Mouse (Mus musculus) E14TG2a.4 (cell line): ENCODE measurements at regions not wholly inside any gene's neighbourhood (a gene's known extent, or its start where the extent isn't known, plus 50 kb on each side); places are given as distances from the start of the nearest gene placed in this dataset.

Experiments
- H3K27me3 ChIP-seq: 2 replicates; pipeline ENCODE4 v1.6.1; 2014; ENCODE audit warnings: low read length, control low read depth; ENCODE audit not compliant: insufficient read depth
- H3K36me3 ChIP-seq: 2 replicates; pipeline ENCODE4 v1.6.1; 2014; ENCODE audit warnings: low read length, control low read depth; ENCODE audit not compliant: insufficient read depth
- H3K4me1 ChIP-seq: replicated peaks from 2 replicates; pipeline ENCODE4 v1.6.1; 2014; ENCODE audit warnings: low read depth, low read length, control low read depth
- H3K4me3 ChIP-seq: replicated peaks from 2 replicates; pipeline ENCODE4 v1.5.1; 2014; ENCODE audit warnings: mild to moderate bottlenecking, low read length
- H3K9me3 ChIP-seq: 2 replicates; pipeline ENCODE4 v1.6.1; 2014; ENCODE audit warnings: low read length, control low read depth
- CTCF ChIP-seq: conservative IDR thresholded peaks from 2 replicates; pipeline ENCODE4 v1.5.1; 2014; ENCODE audit warnings: low read length
- NANOG ChIP-seq: IDR thresholded peaks from 2 replicates; pipeline ENCODE4 v1.6.1; 2014; ENCODE audit warnings: borderline replicate concordance, low read length, mixed read lengths
- POU5F1 ChIP-seq: IDR thresholded peaks from 2 replicates; pipeline ENCODE4 v1.6.1; 2014; ENCODE audit warnings: low read length, borderline replicate concordance

DNA sequence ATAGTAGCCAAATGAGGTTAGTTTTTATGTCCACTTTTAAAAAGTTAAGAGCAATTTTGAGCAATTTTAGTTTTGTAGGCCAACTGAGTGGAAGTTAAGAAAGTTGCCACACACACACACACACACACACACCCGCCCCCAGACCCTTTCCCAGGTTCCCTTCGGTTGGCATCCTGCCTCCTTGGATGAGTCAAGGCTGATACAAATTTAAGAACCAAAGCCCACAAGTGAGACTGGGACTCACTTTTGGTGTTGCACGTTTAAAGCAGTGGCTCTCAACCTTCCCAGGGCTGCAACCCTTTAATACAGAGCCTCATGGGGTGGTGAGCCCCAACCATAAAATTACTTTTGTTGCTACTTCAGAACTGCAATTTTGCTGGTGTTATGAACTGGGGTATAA lies 70.4 kb downstream of the Tmem30b start:
- no peaks in the 10 kb centered on the region for H3K36me3 ChIP-seq
- H3K4me1 ChIP-seq = peaks cover 6% of the 10 kb centered on the region
- no peaks in the 10 kb centered on the region for H3K9me3 ChIP-seq
- H3K4me3 ChIP-seq = no peak overlapping the region
- peaks cover 24% of the 10 kb centered on the region for H3K27me3 ChIP-seq
- TF ChIP-seq NANOG = no peak
- no peak for TF ChIP-seq POU5F1
- TF ChIP-seq CTCF = no peak

DNA sequence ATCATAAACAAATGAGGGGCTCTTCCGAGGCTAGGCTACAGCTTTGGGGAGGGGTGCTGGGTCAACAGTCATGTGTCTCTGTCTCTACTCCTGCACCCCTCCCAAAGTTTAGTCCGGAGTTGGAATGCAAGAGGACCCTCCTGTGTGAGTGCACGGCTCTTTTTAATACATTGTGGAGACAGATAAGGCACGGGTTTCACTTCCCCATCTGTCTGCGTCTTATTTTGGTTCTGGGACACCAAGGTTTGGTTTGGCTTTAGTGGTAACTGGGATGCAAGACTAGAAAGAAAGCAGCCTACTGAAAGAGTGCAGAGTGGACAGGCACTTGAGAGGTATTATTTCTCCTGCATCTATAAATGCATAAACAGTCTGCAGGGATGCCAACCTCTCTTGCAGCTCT lies 71.2 kb downstream of the Tmem30b start:
- Histone ChIP-seq H3K4me1 (peaks cover 6% of the 10 kb centered on the region), H3K36me3 (no peaks in the 10 kb centered on the region), H3K27me3 (peaks cover 23% of the 10 kb centered on the region), H3K4me3 (no peak overlapping the region), H3K9me3 (no peaks in the 10 kb centered on the region)
- TF ChIP-seq POU5F1 (no peak), NANOG (no peak), CTCF (no peak)

DNA sequence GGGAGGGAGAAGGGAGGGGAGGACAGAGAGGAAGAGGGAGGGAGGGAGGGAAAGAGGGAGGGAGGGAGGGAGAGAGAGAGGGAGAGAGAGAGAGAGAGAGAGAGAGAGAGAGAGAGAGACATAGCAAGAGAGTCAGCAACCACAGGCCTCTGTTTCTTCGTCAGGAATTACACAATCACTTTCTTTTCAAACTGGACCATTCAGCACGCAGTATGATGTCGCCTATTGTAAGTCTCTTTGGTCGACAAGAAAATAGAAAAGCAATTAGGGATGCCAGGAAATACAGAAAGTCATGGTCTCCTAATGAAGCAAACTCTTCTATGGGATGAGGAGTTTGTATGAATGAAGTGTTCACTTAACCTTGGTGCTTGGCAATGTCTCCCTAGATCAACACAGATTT lies 73.1 kb downstream of the Tmem30b start:
- no peaks in the 10 kb centered on the region for H3K36me3 ChIP-seq
- TF ChIP-seq POU5F1 (no peak), CTCF (no peak), NANOG (no peak)
- peaks cover 9% of the 10 kb centered on the region for H3K27me3 ChIP-seq
- H3K9me3 ChIP-seq = no peaks in the 10 kb centered on the region
- peaks cover 6% of the 10 kb centered on the region for H3K4me1 ChIP-seq
- H3K4me3 ChIP-seq = no peak overlapping the region

DNA sequence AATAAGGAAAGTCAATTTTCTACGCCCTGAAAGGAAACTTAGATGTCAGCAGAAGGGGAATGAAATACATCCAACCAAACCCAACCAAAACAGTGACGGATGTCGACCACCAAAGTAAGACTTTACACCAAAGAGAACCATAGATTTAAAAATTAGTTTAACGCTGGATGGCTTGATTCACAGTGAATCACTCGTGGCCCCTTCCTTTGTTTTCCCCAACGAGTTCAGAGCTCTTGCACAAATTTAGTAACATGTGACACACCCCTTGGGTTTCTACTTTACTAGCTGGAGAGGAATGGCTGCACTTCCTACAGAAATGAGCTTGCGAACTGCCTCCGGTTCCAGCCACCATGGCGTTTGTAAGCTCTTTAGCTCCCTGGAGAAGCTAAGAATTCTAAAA lies 74.2 kb downstream of the Tmem30b start:
- H3K4me3 ChIP-seq = no peak overlapping the region
- peaks cover 6% of the 10 kb centered on the region for H3K4me1 ChIP-seq
- no peaks in the 10 kb centered on the region for H3K9me3 ChIP-seq
- peaks cover 4% of the 10 kb centered on the region; the same call in 1 of the 2 replicates for H3K27me3 ChIP-seq
- H3K36me3 ChIP-seq = no peaks in the 10 kb centered on the region
- TF ChIP-seq NANOG = no peak
- TF ChIP-seq POU5F1 = no peak
- TF ChIP-seq CTCF = no peak

DNA sequence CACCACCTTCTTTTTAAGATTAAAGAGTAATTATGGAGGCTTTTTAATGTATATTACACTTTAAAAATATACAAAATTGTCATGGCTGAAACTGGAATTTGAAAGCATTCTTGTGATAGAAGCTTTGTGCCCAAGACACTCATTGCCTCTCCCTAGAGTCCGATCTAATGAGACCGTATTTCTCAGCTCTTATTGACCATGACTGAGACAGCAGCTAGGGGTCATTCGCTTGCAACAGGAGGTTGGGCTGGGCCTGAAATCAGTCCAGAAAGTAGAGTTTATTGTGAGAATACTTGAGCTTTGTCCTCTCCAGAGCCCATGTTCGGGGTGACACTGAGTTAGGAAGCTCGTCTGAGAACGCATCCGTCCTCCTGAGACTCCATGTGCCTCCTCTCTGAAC lies 79.7 kb downstream of the Tmem30b start:
- Histone ChIP-seq H3K9me3 (no peaks in the 10 kb centered on the region), H3K27me3 (no peaks in the 10 kb centered on the region), H3K36me3 (no peaks in the 10 kb centered on the region), H3K4me3 (no peak overlapping the region), H3K4me1 (peaks cover 11% of the 10 kb centered on the region)
- TF ChIP-seq NANOG = no peak
- TF ChIP-seq CTCF = no peak
- no peak for TF ChIP-seq POU5F1

DNA sequence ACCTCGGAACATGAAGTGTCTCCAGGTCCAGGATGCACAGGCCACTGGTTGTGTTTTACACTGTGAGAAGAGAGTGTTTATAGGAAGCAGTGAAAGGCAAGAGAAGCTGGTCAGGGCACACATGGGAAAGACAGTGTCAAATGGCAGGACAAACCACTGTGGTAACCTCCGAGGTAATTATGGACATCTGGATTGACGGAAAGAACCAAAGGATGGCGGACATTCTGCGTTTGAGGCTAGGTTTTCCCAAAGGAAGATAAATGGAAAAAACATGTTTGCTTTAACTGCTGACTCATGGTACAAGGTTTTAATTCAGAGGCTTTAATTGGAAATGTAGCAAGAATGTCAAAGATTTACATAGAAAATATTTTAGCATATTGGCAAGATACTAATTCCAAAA lies 80.2 kb downstream of the Tmem30b start:
- no peaks in the 10 kb centered on the region for H3K9me3 ChIP-seq
- peaks cover 15% of the 10 kb centered on the region for H3K4me1 ChIP-seq
- no peaks in the 10 kb centered on the region for H3K27me3 ChIP-seq
- H3K36me3 ChIP-seq = no peaks in the 10 kb centered on the region
- no peak overlapping the region for H3K4me3 ChIP-seq
- no peak for TF ChIP-seq CTCF
- no peak for TF ChIP-seq POU5F1
- TF ChIP-seq NANOG = no peak

DNA sequence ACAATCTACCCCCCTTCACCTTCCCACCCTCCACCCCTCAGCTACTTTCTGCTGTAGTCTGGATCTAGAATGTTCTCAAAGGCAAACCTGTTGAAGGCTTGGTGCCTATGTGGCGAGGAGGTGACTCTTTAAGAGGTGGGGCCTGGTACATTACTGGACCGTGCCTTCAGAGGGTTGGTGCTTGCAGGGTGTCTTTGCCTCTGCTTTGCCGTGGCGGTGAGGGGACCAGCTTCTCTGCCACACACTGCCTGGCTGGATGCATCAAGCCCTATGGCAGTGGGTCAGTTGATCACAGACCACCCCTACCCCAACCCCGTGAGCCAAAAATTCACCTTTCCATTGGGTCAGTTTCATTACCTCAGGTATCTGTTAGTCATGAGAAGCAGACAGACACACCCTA lies 81.9 kb downstream of the Tmem30b start:
- no peaks in the 10 kb centered on the region for H3K36me3 ChIP-seq
- no peak for TF ChIP-seq POU5F1
- no peak for TF ChIP-seq NANOG
- TF ChIP-seq CTCF = no peak

DNA sequence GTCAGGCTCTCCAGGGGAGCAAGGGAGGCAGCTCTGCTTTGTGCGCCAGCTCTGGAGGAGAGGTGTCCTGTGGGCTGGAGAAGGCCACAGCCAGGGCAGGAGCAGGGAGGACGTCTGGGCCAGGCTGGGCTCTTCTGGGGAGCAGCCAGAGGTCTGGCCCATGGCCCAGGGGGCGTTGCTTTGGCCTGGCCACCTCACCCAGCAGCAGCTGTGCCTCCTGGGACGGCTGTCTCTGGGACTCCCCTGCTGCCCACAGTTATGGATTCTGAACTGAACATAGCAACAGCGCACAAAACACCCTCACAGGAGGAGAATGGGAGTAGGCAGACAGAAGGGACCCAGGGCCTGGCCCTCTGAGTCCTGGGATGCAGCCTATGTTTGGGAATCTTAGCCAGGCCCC lies 84.1 kb downstream of the Tmem30b start:
- peaks cover 10% of the 10 kb centered on the region for H3K9me3 ChIP-seq
- no peaks in the 10 kb centered on the region for H3K36me3 ChIP-seq
- H3K4me1 ChIP-seq = peaks cover 18% of the 10 kb centered on the region
- TF ChIP-seq NANOG = no peak
- TF ChIP-seq POU5F1 = no peak
- no peak for TF ChIP-seq CTCF
- peak overlapping the region; percentile 32; the same call in 1 of the 2 replicates for H3K4me3 ChIP-seq
- no peaks in the 10 kb centered on the region for H3K27me3 ChIP-seq

More for the DNA sequence above, 81.9 kb downstream of the Tmem30b start:
- Histone ChIP-seq H3K27me3 (no peaks in the 10 kb centered on the region), H3K4me1 (peaks cover 18% of the 10 kb centered on the region), H3K9me3 (no peaks in the 10 kb centered on the region), H3K4me3 (no peak overlapping the region)

DNA sequence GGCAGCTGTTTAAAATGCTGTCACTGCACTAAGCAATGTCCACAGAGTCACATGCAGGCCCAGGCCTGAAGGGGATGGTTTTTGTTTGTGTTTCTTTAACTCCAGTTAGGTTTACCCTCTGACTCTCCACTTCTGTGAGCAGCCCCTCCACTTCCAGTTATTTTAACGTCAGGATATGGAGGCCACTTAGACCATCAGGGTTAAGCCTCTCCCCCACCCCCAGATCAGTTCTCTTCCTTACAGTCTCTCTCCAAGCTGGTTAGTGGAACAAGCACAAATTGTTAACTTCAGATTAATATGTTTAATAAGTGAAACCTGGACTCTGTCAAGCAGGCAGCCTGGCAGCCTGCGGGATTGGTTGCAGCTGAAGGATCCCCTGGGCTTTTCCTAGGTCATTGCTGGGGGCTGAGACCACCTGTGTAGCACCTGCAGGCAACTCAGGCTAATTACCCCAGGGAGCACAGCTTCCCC lies 85.9 kb downstream of the Tmem30b start:
- H3K27me3 ChIP-seq = peaks cover 8% of the 10 kb centered on the region; the same call in 1 of the 2 replicates
- peaks cover 10% of the 10 kb centered on the region for H3K9me3 ChIP-seq
- no peaks in the 10 kb centered on the region for H3K36me3 ChIP-seq
- TF ChIP-seq NANOG = no peak
- TF ChIP-seq CTCF = no peak
- no peak for TF ChIP-seq POU5F1
- peaks cover 18% of the 10 kb centered on the region for H3K4me1 ChIP-seq
- H3K4me3 ChIP-seq = no peak overlapping the region

DNA sequence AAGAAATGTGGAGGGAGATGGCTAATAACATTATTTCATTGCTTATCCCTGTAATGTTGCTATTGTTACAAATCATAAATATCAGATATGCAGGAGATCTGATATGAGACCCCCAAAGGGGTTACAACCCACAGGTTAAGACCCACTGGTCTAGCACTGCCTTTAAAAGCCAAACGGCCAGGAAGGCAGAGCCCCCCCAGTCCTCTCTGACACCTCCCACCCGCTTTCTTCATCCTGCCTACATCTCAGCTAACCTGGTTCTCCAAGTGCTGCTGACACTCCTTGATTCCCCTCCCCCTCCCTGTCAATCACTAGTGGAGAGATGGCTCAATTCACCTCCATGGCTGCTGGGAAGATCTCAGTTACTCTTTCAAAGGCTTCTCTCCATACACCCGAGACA lies 94.9 kb downstream of the Tmem30b start:
- no peak for TF ChIP-seq CTCF
- no peak for TF ChIP-seq POU5F1
- TF ChIP-seq NANOG = no peak

More for the DNA sequence above, 94.9 kb downstream of the Tmem30b start:
- Histone ChIP-seq H3K36me3 (no peaks in the 10 kb centered on the region), H3K4me1 (peaks cover 24% of the 10 kb centered on the region), H3K4me3 (no peak overlapping the region), H3K9me3 (no peaks in the 10 kb centered on the region), H3K27me3 (peaks cover 28% of the 10 kb centered on the region)
